Mouse (Mus musculus) heart, postnatal 4 days (tissue): ENCODE results near the gene D130043K22Rik. TPM values are rescaled to one million over a fixed set of nuclear protein-coding genes. Genes with fewer than 3 reads are reported as not detected.

ENCODE experiments used
- total RNA-seq, 2 experiments: library from RNA; stranded (reverse); gene quantifications; 2 replicates each; pipeline ENCODE4 v1.2.3; 2021

The D130043K22Rik gene
- total RNA-seq, 2 experiments from 2014 or later = 0.05 TPM; not detected in 1

Other genes with a start within 250 kb of the D130043K22Rik start
- not detected for gene Armh2, start 103.9 kb upstream of the D130043K22Rik start, total RNA-seq
- 10 to 100 TPM; 69.9 to 75.8 TPM for gene Gmnn, start 83.2 kb upstream of the D130043K22Rik start, total RNA-seq
- gene BC005537, start 43.5 kb upstream of the D130043K22Rik start, total RNA-seq = 100 to 1,000 TPM; 156 to 166 TPM
- 100 to 1,000 TPM; 233 to 245 TPM for gene Acot13, start 13.6 kb upstream of the D130043K22Rik start, total RNA-seq
- 10 to 100 TPM; 16.9 to 21.0 TPM for gene Tdp2, start 13.5 kb upstream of the D130043K22Rik start, total RNA-seq
- 10 to 100 TPM; 22.8 to 24.5 TPM for gene Aldh5a1, start 92.5 kb downstream of the D130043K22Rik start, total RNA-seq
- gene Gpld1, start 98.0 kb downstream of the D130043K22Rik start, total RNA-seq = under 1 TPM; 0.52 to 0.55 TPM
- gene Mrs2, start 175.2 kb downstream of the D130043K22Rik start, total RNA-seq = 10 to 100 TPM; 56.0 to 58.4 TPM
- gene Dcdc2a, start 210.9 kb downstream of the D130043K22Rik start, total RNA-seq = under 1 TPM; 0.05 to 0.11 TPM